Mouse (Mus musculus): ENCODE results near the gene Gdpd2.

Gene Gdpd2

DNA sequence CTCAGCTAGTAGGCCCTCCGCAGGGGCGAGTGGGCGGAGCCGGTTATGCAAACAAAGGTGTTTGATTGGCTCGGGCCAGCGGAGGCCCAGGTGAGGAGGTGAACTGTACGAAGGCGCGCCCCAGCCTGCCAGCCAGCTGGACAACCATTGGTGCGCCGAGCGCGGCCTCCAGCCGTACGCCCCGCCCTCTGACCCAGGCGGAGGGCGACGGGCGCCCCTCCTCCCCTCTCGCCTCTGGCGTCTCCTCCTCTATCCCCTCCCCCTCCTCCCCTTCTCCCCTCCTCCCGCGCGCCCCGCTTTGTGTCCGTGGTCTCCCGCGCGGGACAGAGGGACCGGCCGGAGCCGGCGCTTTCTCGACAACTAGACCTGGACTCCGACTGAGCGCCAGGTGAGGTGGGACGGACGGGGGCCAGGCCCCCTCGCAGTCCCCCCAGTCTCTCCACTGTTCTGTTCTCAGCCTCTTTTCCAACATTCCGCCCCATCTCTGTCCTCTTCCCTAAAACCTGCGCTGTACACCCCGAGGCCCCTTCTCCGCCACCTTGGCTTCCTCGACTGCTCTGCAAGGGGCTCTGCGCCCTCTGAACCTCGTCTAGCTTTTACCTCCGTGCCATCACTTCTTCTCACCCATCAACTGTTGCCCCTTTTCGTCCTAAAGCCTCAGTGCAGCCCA lies 47.4 kb downstream of the Gdpd2 start:
- peak; percentile 15 to 31 for DNase-seq (ENCODE audit: low spot score in 2 of 2)

DNA sequence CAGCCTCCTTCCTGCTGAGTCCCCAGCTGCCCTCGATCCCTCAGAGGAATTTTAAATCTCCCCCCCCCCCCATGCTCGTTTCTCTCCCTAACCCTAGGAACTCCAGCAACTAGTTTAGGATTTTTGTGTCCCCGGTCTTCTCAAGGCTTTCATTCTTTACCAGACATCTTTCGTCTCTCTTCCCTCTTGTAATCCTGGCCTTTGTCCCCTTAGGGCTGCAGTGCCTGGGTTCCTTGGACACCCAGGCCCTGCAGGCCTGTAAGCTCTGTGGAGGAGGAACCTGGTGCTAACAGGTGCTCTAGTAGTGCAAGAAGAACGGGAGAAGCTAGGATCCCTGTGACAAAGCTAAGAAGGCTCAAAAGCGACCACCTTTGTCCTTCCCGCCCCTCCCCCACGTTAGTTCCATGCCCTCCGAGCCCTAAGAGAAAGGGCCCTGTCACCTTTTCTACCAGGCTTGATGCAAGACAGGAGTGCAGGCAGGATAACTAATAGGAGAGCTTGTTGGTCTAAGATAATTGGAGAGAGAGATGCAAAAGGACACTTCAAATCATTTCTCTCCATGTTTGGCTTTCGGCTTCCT lies 48.1 kb downstream of the Gdpd2 start:
- no peak for DNase-seq (ENCODE audit: low spot score in 2 of 2)

DNA sequence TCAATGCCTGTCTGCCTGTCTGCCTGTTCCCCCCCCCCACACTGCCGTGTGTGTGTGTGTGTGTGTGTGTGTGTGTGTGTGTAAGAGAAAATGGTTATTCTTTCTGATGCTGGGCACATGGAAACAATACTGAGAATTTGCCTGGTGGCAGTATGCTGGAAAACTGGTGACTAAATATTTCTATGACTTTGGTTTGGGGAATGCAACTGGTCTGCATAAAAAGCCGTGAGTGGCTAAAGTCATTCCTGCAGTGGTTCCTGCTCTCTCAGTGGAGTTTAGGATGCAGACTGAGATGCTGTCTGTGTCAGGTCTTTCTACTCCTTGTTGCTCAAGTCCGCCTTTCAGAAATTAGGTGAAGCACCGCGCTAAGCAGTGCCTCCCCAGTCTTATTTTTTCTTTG lies 48.7 kb downstream of the Gdpd2 start:
- no peak for DNase-seq (ENCODE audit: low spot score in 2 of 2)
